Mouse (Mus musculus): ENCODE results near the gene Inhbc.

DNA sequence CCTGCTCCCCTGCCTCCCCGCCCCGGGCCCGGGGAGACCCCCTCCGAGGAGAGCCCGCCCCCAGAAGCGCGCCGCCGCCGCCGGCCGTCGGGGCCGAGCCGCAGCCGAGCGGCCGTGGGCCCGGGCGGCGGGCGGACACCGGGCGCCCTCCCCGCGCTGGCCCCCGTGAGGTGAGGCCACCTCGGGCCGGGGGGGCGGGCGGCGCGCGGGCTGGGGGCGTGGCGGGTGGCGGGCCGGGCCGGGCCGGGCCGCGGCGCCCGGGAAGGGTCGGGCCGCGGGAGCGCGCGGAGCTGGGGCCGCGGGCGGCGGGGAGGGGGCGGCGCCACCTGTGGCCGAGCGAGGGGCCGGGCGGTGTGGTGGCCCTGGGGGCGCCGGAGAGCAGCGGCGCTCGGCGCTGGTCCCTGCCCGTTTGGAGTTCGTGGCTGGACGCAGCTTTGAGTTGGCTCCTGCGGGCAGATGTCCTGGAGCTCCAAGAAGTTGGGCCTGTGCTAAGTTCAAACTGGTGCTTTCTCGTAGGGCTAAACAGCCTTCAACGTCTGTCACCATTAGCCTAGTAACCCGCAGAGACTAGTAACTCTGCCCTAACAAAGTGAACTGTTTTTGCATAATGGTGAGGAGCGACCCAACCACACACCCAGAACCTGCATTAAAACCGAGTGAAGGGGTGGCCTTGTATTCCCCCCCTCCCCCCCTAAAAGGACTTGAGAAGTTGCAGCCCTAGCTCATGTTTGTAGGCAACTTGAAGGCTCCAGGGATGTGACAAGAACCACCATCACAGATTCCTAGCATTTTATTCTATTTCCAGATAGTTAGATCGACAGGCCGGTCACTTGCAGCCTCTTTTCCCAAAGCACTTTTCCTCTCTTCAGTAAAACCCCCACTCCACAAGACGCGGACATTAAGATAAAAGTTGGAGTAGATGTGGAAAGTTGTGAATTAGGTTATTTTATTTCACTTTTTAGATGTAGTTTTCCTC, 10.8 kb upstream of the Inhbc start:
- TF ChIP-seq MYOG (IDR thresholded peaks at IDR 0.05; ENCODE audit: control insufficient read depth, extremely low read depth, insufficient read length) (no peak), CTCF (IDR thresholded peaks at IDR 0.05; ENCODE audit: control insufficient read depth, insufficient read depth, insufficient read length) (no peak), USF1 (IDR thresholded peaks at IDR 0.05; ENCODE audit: low read depth) (no peak), MYOD1 (IDR thresholded peaks at IDR 0.05; ENCODE audit: control insufficient read depth, insufficient read length, low read depth) (no peak), CEBPB (IDR thresholded peaks at IDR 0.05; ENCODE audit: low read depth) (no peak), MAX (IDR thresholded peaks at IDR 0.05) (no peak), FOSL1 (IDR thresholded peaks at IDR 0.05; ENCODE audit: insufficient read depth, low read length, poor library complexity, severe bottlenecking) (no peak)
